In the genomic region with DNA sequence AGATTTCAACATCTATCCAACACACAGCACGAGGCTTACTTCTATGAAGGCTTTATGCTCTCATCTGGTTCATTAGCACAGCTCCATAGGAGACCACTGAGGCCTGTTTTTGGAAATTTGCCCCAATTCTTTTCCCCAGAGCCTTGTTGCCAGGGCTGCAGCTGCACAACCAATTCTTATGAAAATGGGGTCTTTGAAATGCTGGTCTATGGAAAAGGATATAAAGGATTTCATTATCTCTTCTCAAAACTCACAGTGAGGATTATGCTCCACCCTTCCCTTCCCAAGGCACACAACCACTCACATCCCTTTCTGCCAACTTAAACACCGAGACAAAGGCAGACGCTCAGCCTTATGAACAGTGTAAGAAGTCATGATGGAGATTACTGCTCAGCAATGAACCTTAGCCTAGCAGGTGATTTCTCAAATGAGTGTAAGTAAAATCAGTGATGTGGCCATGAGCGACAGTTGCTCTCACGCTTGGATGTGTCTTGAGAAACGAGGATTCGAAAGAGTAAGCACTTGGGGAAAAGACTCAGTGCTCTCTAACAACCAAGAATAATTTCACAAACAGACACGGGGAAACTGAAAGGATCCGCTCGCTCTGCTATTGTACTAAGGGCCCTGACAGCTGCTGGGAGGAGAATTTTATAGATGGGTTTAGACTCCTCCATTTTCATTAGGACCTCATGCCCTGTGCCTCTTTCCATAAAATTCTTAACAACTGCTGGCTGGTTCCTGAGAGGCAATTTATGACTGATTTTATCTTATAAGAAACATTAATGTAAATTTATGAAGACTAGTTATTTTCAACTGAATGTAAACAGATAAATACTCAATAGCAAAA, we compare ENCODE assay signal across 9 mouse cellular contexts. TPM values are rescaled to one million over a fixed set of nuclear protein-coding genes. Genes with fewer than 3 reads are reported as not detected.
DNase-seq lines count a peak whose midpoint lies in the region; ATAC-seq and TF ChIP-seq lines count a peak whose summit lies in the region.
"Had no signal": no experiment of that assay in that cellular context is flagged by ENCODE, and none has a peak within 500 bp of the region (broad histone marks: within the 10 kb centered on the region; RNA-seq: fewer than 3 reads in every experiment).

No protein-coding gene starts in this region.

- WGBS in forebrain, embryonic 14.5 days, result 5% methylated on average over 10 of the region's 10 CpGs
- WGBS in kidney, adult 2 months, result 81% methylated on average over 10 of the region's 10 CpGs

- no peaks in the 10 kb centered on the region for H3K9me3 ChIP-seq in forebrain, embryonic 14.5 days (replicated peaks; ENCODE audit: control insufficient read depth, low read length)

- peak; percentile 61 to 62 for DNase-seq in right cerebral cortex, postnatal 10 days (ENCODE audit: low spot score in 2 of 2)
- DNase-seq in right cerebral cortex, postnatal 25 days, result no peak
- peak; percentile 97 for DNase-seq in forebrain, embryonic 14.5 days (ENCODE audit: low spot score)
- DNase-seq in left cerebral cortex, postnatal 4 days, result peak; percentile 80
- peak; percentile 77 for DNase-seq in telencephalon, adult 2 months (ENCODE audit: low read depth, low spot score)
- DNase-seq in adrenal gland, adult 8-10 months, result no peak
- DNase-seq in kidney, adult 2 months, result no peak
- no peak for DNase-seq in adrenal gland, postnatal 14 days
- DNase-seq: lung, adult 2 months had no signal

- TF ChIP-seq CTCF in kidney, adult 2 months (conservative IDR thresholded peaks at IDR 0.05; ENCODE audit: insufficient read depth, insufficient read length, low read depth, low read length), result no peak

- H3K9ac ChIP-seq in forebrain, embryonic 14.5 days (ENCODE audit: low read length), result peak overlapping the region; percentile 30

- H3K4me2 ChIP-seq in forebrain, embryonic 14.5 days (ENCODE audit: low read length), result peak overlapping the region; percentile 29

- no peak overlapping the region for H3K4me3 ChIP-seq in forebrain, embryonic 14.5 days (ENCODE audit: low read depth, low read length)
- H3K4me3 ChIP-seq in kidney, adult 2 months (ENCODE audit: insufficient read depth, low read depth, low read length), result no peak overlapping the region

- intact Hi-C loops in left cerebral cortex, postnatal 4 days (cut with DNase I), result no loop called here

- H3K27ac ChIP-seq in forebrain, embryonic 14.5 days (ENCODE audit: low read depth, low read length), result peak overlapping the region; percentile 92
- no peak overlapping the region for H3K27ac ChIP-seq in kidney, adult 2 months (ENCODE audit: insufficient read depth, low read depth, low read length)

- peaks cover 11% of the 10 kb centered on the region; the same call in 1 of the 2 replicates for H3K36me3 ChIP-seq in forebrain, embryonic 14.5 days (ENCODE audit: control insufficient read depth, insufficient read depth, low read length)
- H3K36me3 ChIP-seq in kidney, adult 2 months (ENCODE audit: control insufficient read depth, insufficient read depth, low read length), result no peaks in the 10 kb centered on the region; the same call in 1 of the 2 replicates

- no peak for TF ChIP-seq POLR2A in kidney, adult 2 months (IDR thresholded peaks at IDR 0.05; ENCODE audit: low read depth, low read length)

- peak; percentile 93 for ATAC-seq in forebrain, embryonic 14.5 days

- peaks cover 26% of the 10 kb centered on the region for H3K4me1 ChIP-seq in forebrain, embryonic 14.5 days (ENCODE audit: control insufficient read depth, insufficient read depth, low read length)
- no peaks in the 10 kb centered on the region for H3K4me1 ChIP-seq in kidney, adult 2 months (ENCODE audit: control insufficient read depth, insufficient read depth, low read length)

- H3K27me3 ChIP-seq in forebrain, embryonic 14.5 days (replicated peaks; ENCODE audit: control insufficient read depth, insufficient read depth, low read length), result no peaks in the 10 kb centered on the region
- no peaks in the 10 kb centered on the region for H3K27me3 ChIP-seq in kidney, adult 2 months (replicated peaks; ENCODE audit: control insufficient read depth, insufficient read depth, low read length)

RNA-seq across cellular contexts. Expression of gene Cdc42se2, which starts 33.0 kb away (rescaled TPM):
- polyA plus RNA-seq in forebrain, embryonic 14.5 days (2014; fragmentation: Nextera tagmentation; extraction: Ambion mirVana), result 221 and 226 TPM in 2 replicates
- 100 to 1,000 TPM; 104 to 107 TPM for total RNA-seq in left cerebral cortex, postnatal 4 days (2021)
- total RNA-seq in adrenal gland, adult 8-10 months (2022), result 10 to 100 TPM; 23.7 to 33.0 (median 28.7) TPM
- 26.5 and 30.6 TPM in 2 replicates for polyA plus RNA-seq in kidney, adult 2 months (2012; rRNA removed)
- total RNA-seq in adrenal gland, postnatal 14 days (2021), result 19.7 and 29.9 TPM in 2 replicates

Comparison
In these comparisons a context has a peak if more than half of its experiments do, and no peak if none do; other contexts are left out.
1. DNase-seq: peak in right cerebral cortex, postnatal 10 days (2 of 2), forebrain, embryonic 14.5 days (single experiment), left cerebral cortex, postnatal 4 days (single experiment) and telencephalon, adult 2 months (single experiment); none in right cerebral cortex, postnatal 25 days (single experiment), adrenal gland, adult 8-10 months (single experiment), kidney, adult 2 months (single experiment) and adrenal gland, postnatal 14 days (single experiment).